Mouse (Mus musculus) brain, embryonic 14.5 days (tissue): ENCODE measurements at regions not wholly inside any gene's neighbourhood (a gene's known extent, or its start where the extent isn't known, plus 50 kb on each side); places are given as distances from the start of the nearest gene placed in this dataset.

Experiments
- CTCF ChIP-seq: fragments of 200-500 bp; IDR thresholded peaks from 2 replicates; pipeline ENCODE4 v1.5.1; 2012; ENCODE audit warnings: inconsistent platforms, mild to moderate bottlenecking, moderate library complexity, borderline replicate concordance; ENCODE audit not compliant: insufficient read depth, insufficient read length; ENCODE audit errors: extremely low read depth
- POLR2A ChIP-seq: fragments of 200-500 bp; IDR thresholded peaks from 2 replicates; pipeline ENCODE4 v1.6.1; 2012; ENCODE audit warnings: mild to moderate bottlenecking, inconsistent platforms, borderline replicate concordance; ENCODE audit not compliant: poor library complexity, insufficient read depth, insufficient read length, severe bottlenecking; ENCODE audit errors: extremely low read depth

- TF ChIP-seq POLR2A, result no peak
- TF ChIP-seq CTCF, result no peak
Observed at GRCm38 (mm10) chr10:24997661-24998060, 70.4 kb upstream of the Arg1 start.
